Mouse (Mus musculus) gonadal fat pad, adult 2 months (tissue): Measurements from ENCODE around the gene Tepsin. TPM values are rescaled to one million over a fixed set of nuclear protein-coding genes. Genes with fewer than 3 reads are reported as not detected.

Experiments used
- DNase-seq: peaks from one replicate; pipeline ENCODE4 v3.0.0-alpha.2; 2012; ENCODE audit warnings: low read depth
- polyA plus RNA-seq: library from polyadenylated mRNA; depleted of rRNA; stranded (reverse); fragments of >200 nt; gene quantifications from 2 replicates; pipeline ENCODE4 v1.2.3, GENCODE M21; 2012

The Tepsin gene
- polyA plus RNA-seq, 1 experiment: 32.5 TPM

DNA sequence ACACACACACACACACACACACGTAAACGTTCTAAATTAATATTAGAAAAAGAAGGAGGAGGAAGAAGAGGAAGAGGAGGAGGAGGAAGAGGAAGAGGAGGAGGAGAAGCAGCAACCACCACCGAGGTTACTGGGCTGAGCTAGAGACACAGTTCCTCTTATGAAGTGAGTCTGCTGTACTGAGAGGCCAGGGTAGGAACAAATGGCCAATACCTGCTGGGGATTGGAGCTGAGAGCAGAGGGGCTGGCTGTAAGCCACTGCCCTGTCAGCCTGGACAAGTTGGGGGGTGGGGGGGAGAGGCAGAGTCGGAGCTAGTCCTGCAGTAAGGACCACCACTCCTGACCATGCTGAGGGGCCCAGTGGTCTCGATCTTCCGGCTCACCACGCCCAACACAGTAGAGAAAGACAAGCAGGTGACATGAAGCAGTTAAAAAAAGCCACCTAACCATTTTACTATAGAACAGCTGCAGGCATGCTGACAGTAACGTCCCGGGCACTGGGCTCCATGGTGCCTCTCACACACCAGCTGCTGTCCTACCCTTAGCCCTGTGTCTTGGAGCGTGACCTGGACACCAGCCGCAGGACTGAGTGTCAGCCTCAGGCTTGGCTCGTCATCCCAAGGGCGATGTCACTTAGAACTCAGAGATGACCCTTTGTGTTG, 34.4 kb downstream of the Tepsin start:
- DNase-seq: no peak

DNA sequence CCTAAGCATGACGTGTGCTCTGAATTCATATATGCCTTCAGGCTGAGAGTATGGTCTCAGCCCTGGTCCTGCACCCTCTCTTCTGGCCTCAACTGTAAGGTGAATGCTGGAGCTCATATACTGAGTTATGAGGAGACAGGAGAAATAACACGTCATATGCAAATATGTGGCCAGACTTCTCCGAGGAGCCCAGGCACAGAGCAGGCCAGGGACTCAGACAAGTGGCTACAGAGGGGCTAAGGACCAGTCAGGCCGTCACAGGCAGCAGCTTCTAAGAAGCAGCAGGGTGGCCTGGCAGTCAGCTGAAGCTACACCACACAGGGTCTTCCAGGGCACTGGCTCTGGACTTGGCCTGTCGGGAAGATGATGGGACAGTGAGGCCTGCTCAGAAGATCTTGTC, 35.2 kb downstream of the Tepsin start:
- DNase-seq: no peak

DNA sequence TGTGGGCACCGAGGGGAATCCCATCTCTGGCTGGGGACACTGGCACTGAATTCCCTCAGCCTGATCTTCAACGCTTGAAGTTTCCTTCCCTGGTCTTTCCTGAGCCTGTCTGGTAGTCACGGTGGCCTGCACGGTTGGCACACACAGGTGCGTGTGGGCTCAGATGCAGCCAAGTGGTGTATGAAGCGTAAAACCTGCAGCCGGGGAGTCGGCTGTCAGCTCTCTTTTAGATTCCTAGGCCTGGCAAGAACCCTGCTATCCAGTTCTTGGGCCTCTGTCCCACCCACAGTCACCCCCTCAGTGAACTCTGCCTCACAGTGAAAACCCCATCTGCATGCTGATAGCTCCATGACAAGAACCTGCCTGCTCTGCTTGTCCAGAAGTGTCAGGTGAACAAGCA, 37.9 kb downstream of the Tepsin start:
- no peak for DNase-seq

DNA sequence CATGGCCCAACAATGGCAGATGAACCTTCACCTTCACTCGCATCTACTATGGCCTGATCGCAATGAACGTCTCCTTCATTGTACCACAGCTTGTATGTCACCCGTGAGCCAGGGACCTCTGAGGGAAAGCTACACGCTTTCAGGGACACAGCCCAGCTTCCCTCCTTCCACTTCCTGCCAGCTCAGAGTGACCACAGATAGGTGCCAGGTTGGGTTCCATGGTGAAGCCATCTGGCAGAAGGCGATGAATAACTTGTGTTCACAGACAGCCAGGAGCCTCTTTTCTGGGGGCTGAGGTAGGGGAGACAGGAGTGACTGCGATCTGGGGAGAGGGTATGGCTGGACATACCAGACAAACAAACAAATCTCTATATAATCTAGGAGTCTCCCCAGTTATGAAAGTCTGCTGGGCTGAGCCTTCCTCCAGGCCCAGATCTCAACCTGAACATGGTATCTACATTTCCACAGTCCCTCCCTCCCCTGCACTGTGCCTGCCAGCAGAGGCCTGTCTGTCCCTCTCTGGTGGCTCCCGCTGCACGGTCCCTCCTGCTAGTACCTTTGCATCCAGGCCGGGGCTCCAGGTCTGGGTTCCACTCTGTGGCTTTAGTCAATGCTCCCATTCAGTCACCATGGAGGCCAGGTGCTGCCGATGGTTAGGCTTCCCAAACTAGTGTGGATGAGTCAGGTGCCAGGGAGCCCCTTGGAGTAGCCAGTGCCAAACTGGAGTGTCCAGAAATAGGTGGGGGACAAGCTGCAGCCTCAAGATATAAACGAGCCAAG, 42.4 kb downstream of the Tepsin start:
- DNase-seq: no peak

DNA sequence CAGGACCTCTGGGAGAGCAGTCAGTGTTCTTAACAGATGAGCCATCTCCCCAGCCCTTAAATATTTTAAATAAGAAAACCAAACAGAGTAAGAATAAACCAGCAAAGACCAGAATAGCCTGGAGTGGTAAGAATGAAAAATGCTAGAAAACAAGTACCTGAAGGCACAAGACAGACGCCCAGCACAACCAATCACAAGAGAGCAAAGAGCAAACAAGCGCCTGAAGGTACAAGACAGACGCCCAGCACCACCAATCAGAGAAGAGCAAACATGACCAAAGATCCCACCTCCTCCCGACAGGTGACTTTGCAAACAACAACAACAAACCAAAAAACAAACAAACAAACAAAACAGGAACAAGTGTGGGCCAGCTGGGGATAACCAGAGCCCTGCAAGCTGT, 44.7 kb downstream of the Tepsin start:
- no peak for DNase-seq

DNA sequence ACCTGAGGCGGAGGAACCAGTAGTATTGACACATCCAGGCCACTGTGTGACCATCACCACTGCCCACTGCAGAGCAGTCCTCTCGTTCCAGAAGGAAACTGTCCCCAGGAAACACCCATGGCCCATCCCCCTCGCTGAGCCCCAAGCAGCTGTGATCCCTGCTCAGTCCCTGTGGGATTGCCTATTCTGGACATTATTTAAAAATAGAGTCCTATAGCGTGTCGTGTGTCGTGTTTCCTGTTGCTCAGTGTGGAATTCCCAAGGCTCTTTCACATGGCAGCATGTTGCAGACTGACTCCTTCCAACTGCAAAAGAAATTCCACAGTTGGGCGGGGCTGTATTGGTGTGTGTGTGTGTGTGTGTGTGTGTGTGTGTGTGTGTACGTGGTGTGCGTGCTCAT, 46.3 kb downstream of the Tepsin start:
- DNase-seq: no peak

DNA sequence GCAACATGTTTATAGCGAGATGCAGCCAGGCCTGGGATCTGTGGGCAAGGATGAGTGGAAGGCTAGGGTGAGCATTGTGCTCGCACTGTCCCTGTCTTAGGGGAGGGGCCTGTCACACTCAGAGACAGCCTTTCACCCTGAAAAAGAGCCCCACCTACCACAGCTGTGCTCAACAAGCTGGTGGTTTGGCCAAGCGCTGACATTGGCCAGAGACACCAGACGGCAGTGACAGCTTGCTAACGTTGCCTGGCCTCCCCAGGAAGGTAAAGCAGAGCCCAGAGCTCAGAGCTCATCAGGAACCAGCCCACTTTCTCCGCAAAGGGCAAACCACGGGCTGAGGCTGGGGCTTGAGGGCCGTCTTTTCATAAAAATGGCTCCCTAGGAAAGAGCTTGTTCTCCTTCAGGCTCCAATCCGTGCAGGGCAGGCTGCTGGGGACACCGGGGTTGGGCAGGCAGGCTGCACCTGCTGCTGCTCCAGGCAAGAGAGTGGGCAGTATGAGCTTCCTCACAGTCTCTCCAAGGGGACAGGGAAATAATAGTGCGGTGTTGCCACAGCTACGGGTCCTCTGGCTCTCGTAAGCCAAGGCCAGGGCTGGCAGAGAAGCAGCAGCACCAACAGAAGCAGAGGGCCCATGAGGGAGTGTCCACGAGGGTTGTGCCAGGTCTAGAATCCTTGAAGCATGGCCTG, 47.3 kb downstream of the Tepsin start:
- DNase-seq: no peak

DNA sequence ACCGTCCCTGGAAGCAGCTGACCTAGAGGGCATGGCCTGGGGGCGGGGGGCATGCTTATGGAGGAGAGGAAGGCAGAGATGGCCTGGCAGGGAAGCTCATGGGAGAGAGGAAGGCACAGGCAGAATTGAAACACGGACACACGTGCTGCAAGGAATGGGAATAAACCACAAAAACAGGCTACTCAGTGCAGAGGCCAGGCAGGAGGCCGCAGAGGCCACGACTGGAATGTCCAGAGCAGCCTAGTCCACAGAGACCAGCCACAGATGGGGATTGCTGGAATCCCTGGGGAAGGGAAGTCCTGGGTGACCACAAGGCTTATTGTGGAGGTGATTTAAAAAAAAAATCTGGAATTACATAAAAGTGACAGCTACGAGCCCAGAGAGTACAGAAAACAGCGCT, 49.5 kb downstream of the Tepsin start:
- DNase-seq: no peak

DNA sequence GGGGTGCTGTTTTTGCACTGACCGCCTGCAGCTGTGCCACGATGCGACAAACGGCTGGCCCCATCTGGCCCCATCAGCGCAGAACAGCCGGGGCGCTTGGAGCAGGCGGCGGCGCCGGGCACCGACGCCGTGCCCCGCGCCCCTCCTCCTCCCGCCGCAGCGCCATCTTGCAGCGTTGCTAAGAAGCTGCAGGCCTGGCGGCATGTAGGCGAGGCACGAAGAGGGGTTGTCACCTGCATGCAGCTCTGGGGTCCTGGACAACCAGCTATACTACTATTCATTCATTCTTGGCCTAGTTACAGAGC, 50.3 kb downstream of the Tepsin start:
- DNase-seq: no peak

DNA sequence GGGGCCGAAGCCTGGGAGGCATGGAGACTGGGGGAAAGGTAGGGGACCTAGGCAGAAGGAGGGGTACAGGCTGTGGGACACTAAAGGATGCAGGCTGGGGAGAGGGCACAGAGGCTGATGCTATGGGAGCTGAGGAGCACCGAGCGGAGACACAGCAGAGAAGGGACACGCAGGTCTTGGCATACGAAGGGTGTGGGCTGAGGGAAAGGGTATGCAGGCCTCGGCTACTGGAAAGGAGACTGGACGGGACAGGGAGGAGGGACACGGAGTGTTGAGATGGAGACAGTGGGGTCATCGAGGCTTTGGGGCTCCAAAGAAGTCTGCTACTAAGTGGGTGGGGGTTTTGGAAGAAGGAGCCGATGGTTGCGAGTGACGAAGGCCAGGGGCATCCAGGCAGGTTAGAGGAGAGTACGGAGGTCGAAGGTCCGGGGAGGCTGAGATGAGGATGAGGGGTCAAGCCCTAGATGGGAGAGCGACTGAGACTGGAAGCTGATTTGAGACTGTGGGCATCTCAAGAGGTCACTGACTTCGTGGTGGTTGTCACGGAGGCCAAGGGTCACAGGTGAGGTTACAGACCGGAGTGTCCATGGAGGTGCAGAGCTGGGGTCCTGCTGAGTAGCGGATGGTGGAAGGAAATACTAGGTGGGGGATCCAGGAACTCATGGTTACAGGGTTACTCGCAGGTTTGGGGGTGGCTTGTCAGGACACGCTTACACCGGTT, 50.8 kb downstream of the Tepsin start:
- no peak for DNase-seq

DNA sequence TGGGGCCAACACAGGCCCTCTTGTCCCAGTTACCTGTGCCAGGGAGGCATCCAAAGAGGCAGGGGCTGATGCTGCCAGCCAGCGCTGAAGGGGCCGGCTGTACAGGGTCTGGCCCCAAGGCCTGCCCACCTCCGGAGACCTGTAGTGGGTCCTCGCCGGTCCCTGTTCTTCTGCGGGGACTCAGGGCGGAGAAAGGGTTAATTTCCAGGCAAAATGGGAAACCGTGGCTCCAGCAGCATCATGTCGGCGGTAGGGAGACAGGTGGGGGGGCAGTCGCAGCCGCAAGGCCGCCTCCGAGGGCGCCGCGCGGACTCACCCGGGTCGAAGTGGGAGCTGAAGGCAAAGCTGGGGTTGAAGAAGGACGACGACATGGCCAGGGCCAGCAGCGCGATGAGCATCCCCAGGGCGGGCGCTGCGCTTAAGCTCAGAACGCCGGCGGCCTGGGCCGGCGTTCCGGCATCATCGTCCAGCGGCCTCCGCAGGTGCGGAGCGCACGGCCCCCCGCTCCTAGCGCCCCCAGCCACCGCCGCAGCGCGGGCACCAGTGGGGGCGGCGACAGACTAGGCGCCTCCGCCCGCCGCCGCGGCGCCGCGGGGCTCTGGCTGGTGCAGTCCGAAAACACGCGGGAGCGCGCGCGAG, 51.9 kb downstream of the Tepsin start, which contains the start of gene Aatk:
Gene Aatk (minus strand): TSS at position 615 of the 639 bp plus-strand sequence.
- DNase-seq: no peak

DNA sequence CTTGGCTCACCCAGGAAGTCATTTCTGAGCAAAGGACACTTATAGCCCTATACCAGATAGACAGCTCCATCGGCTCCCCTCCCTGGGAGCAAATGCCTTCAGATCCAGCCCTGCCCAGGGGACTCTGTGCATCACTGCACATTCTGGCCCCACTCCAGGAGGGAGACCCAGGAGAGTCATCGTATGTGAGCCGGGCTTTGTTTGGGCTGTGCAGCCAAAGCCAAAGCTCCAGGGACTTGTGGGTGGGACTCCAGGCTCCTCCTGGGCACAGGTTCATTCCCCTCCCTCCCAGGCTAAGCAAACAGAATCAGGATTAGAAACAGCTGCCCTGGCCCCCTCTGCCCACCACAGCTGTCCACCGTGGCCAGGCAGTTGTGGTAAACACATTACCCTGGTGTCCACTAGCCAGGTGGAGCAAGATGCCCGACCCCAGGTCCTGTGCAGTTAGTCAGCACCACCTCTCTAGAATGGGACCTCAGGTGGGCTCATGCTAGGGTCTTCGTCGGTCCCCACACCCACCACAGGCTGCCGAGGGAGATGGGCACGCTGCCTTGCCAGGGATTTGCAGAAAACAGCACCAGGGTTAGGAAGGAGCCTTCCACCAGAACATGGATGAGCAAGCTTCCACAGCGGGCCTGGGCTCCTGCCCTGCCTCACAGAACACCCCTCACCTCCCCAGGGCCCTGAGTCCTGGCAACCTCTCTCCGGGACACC, 52.5 kb downstream of the Tepsin start:
- DNase-seq: no peak

DNA sequence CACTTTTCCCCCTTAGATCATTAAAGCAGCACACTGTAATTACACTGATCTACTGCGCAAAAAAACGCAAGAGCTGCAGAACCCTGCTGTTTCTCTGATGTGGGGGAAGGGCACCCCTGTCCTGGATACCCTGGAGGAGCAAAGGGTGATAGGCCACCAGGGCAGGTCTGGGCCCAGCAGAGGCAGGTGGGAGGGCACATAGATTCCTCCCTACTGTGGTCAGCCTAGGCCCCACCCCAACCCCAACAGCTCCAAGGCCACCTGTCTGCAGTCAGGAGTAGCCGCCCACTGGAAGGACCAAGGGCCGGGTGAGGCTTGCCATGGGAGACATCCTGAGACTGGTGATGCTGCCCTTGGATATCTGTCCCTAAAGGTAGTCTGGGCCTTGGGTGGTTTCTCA, 53.2 kb downstream of the Tepsin start:
- DNase-seq: no peak

DNA sequence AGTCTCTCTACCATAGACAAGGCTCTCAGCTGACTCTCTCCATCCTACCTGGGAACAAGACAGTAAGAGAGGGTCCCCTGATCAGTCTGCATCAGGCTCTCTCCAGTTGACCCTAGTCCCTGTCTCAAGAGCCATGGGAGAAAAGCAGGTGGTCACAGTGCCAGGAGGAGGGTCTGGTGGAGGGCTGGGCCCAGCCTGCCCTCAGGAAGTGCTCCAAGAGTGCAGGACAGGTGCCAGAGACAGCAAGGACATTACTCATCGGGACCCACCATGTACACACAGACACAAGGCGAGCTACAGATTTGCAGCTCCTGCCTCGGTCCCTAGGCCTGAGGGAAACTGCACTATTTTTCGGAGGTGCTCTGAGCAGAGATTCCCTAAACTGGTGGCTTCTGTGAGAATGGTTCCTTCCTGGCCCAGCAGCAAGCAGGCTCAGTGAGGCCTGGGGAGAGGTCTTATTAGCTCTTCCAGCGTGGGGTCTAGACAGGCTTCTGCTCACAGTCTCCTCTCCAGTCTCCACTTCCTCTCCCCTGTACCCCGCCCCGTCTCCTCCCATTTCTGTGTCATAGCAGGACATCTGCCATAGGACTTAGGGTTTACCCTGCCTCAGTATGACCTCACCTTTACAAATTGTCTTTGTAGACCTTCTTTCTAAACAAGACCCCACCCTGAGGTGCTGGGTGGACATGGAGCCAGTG, 56.2 kb downstream of the Tepsin start:
- DNase-seq: no peak

DNA sequence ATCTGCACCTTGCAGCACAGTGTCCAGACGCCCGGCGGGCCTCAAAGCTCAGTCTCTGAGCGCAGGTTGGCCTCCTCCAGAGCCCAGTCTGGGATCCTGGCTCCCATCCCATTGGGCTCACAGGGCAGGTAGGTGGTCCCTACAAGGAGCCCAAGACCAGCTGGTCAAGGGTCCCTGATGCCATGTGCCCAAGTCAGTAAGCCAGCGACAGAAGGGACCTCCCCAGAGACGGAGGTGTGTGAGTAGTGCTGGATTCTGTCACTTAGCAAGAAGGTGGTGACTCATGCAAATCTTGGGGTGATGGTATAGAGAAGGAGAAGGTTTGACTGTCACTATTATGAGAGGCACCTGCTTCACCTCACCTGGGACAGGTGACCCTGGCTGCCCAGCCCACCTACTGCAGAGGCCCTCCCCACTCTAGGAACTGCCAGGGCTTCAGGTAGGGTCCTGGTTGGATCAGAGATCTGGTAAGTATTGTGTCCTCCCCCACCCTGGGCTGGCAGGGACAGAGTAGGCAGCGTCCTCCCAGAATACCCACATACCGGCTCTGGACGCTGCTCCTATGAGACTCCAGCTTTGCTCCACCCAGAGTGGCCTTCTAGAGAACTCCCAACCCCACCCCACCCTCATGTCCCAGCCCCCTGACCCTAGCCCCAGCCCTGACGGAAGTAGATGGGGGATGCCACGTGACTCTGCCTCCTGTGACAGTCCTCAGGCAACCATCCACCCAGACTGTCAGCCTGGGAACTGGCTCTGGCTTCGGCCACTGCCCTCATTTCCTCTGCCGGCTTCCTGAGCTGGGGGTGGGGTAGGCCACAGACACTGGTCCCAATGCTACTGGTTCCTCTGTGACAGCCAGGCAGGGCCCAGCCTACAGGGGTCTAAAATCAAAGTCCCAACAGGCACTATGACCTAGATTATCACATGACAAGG, 57.1 kb downstream of the Tepsin start:
- DNase-seq: no peak
